Mouse (Mus musculus) adrenal gland, postnatal 25 days (tissue): ENCODE results near the gene Syt11. TPM values are rescaled to one million over a fixed set of nuclear protein-coding genes. Genes with fewer than 3 reads are reported as not detected.
"Not testable (repeated sequence)": the region's sequence is repeated elsewhere in the genome, so short reads cannot be mapped to it uniquely, and the experiment has no call there.

ENCODE experiments used
- DNase-seq: peaks from one replicate; pipeline ENCODE4 v3.0.0; 2021; ENCODE audit warnings: mixed read lengths
- total RNA-seq: library from RNA; stranded (reverse); gene quantifications from 2 replicates; pipeline ENCODE4 v1.2.3, GENCODE M21; 2021

Gene Syt11
- total RNA-seq, 1 experiment from 2014 or later = 11.1 TPM

DNA sequence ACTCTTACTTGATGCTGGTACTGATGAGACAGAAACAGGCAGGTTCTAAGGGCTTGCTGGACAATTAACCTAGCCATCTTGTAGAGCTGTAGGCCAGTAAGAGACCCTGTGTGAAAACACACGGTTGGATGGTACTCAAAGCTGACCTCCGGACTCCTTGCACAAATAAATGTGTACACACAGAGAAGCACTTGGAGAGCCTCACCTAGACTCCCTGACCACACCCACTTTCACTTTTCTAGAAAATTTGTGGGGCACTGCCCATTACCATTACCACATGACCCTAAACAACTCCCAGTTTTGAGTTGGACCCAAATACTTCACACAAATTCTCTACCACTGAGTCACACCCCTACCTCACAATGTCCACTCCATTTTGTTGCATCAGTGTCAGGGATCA, 38.4 kb downstream of the Syt11 start:
- DNase-seq = no peak

GRCm38 (mm10) chr3:88719098-88719497, 55.9 kb downstream of the Syt11 start:
- peak; percentile 31 for DNase-seq

- no peak for DNase-seq
Measured at GRCm38 (mm10) chr3:88717831-88718230, 57.1 kb downstream of the Syt11 start.

DNA sequence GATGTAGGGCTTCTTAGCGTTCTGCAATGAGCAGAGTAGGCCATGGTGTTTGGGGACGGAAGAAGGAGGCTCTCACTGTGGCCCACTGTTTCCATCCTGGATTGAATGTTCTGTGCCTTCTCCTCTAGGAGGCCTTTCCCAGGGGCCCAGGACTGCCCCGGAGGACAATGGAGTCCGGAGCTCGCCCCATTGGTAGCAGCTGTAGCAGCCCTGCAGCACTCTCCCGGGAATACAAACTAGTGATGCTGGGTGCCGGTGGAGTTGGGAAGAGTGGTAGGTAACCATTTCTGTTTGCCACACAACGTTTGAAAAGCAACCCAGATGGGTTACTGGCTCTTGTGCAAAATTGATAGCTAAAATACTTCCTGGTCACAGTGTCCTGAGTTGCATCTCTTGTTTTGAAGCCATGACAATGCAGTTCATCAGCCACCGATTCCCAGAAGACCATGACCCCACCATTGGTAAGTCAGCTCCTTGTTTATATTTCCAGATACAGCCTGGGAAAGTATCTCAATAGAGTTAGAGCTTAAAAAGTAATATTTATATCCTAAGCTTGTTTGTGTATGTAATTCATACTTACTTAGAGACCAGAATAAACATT, 57.7 kb downstream of the Syt11 start:
- peak; percentile 20 for DNase-seq

DNA sequence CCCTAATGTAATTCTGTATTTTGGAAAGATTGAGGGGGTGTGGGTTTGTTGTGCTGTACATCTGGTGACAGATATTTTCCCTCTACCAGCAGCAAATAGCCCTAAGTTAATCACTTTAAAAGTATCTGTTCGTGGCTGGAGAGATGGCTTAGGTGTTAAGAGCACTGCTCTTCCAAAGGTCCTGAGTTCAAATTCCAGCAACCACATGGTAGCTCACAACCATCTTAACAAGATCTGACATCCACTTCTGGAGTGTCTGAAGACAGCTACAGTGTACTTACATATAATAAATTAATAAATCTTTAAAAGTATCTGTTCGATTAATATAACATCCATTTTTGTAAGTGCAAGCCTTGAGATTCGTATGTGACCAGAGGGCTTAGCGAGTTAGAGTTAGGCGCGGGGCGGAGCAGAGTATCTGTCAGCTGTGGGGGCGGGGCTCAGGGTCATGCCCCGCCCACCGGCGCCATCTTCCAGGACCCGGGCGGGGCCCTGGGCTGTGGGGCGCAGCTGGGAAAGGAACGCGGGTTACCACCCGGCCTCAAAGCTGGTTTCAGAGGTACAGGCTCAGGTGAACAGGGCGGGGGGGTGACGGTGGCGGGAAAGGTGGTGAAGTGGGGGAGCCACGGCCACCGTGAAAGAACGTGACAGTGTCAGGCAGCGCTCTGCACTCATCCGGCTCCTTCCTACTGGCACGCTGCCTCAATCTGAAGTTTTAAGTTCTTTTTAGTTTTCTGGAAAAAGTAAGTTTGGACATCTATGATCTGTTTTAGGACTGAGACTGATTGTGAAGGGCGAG, 58.4 kb downstream of the Syt11 start, which contains the start of gene Rit1:
TSS of gene Rit1 (plus strand) at position 440 of the 799 bp plus-strand sequence.
- peak; percentile 90 for DNase-seq

GRCm38 (mm10) chr3:88715716-88716115, 59.2 kb downstream of the Syt11 start:
- DNase-seq = not testable (repeated sequence)

GRCm38 (mm10) chr3:88714725-88715124, 60.2 kb downstream of the Syt11 start:
- DNase-seq = no peak

GRCm38 (mm10) chr3:88713709-88714108, 61.3 kb downstream of the Syt11 start:
- DNase-seq = no peak

DNA sequence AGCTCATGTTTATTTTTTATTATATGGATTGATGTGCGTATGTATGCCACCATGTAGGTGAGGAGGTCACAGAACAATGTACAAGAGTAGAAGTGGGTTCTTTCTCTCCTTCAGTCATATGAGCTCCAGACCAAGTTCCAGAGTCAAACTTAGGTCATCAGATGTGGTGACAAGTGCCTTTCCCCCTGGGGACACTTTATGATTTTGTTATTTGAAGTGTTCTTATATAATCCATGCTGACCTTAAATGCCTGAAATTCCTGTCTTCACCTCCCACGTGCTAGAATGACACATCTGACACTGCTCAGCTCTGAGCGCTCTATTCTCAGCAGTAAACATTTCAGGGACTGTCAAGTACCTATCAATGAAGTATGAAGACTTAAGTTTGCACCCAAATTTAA, 73.7 kb downstream of the Syt11 start:
- no peak for DNase-seq

DNA sequence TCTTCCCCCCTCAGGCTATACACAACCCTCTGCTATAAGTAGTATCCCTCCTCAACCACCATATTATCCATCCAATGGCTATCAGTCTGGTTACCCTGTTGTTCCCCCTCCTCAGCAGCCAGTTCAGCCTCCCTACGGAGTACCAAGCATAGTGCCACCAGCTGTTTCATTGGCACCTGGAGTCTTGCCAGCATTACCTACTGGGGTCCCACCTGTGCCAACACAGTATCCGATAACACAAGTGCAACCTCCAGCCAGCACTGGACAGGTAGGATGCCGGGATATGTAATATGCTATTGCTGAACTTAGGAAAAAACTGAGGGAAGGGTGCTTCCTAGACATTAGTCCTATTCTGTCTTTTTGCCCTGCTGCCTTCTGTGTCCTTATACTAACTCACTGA, 74.7 kb downstream of the Syt11 start:
- DNase-seq = no peak

DNA sequence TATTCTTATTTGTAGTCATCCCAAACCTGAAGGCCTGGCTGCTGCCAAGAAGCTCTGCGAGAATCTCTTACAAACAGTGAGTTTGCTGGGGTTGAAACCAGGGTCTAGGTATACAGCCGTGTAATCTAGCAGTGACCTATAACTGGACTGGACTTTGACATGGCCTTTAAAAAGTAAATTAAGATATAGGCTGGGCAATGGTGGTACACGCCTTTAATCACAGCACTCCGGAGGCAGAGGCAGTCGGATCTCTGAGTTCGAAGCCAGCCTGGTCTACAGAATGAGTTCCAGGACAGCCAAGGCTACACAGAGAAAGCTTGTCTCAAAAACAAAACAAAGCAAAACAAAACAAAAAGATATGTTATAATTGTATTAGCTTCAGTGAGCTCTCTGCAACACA, 76.1 kb downstream of the Syt11 start:
- DNase-seq = no peak

- DNase-seq = no peak
Measured at GRCm38 (mm10) chr3:88698051-88698450, 76.9 kb downstream of the Syt11 start.

- DNase-seq = no peak
Measured at GRCm38 (mm10) chr3:88695545-88695944, 79.4 kb downstream of the Syt11 start.

Other genes starting within 250 kb of the Syt11 start
- 3.3 and 3.5 TPM in 2 replicates for gene Mex3a, start 242.8 kb downstream of the Syt11 start, total RNA-seq
- gene Rab25, start 226.9 kb downstream of the Syt11 start, total RNA-seq = not detected in 2 replicates
- gene Lamtor2, start 222.1 kb downstream of the Syt11 start, total RNA-seq = 148 and 150 TPM in 2 replicates
- 74.3 and 87.0 TPM in 2 replicates for gene Ubqln4, start 221.4 kb downstream of the Syt11 start, total RNA-seq
- gene Ssr2, start 199.3 kb downstream of the Syt11 start, total RNA-seq = 199 and 214 TPM in 2 replicates
- gene Arhgef2, start 169.2 kb downstream of the Syt11 start, total RNA-seq = 35.4 and 35.9 TPM in 2 replicates
- not detected in 2 replicates for gene Rxfp4, start 122.0 kb downstream of the Syt11 start, total RNA-seq
- 64.9 and 69.4 TPM in 2 replicates for gene Khdc4, start 89.4 kb downstream of the Syt11 start, total RNA-seq
- 48.7 and 65.4 TPM in 2 replicates for gene Rit1, start 58.3 kb downstream of the Syt11 start, total RNA-seq
- 35.2 and 40.3 TPM in 2 replicates for gene Gon4l, start 60.1 kb upstream of the Syt11 start, total RNA-seq
- gene Msto1, start 138.8 kb upstream of the Syt11 start, total RNA-seq = 22.9 and 24.5 TPM in 2 replicates
- gene Ash1l, start 175.5 kb upstream of the Syt11 start, total RNA-seq = 59.8 and 60.5 TPM in 2 replicates
- 119 and 141 TPM in 2 replicates for gene Dap3, start 176.0 kb upstream of the Syt11 start, total RNA-seq